Mouse (Mus musculus) spleen, postnatal 36 days (tissue): ENCODE measurements around the gene Gstt4.

Source experiments
- DNase-seq, 2 experiments: peaks; one replicate each; pipeline ENCODE4 v3.0.0; 2022; ENCODE audit warnings: low spot score in 2 of 2, mixed read lengths in 1 of 2

Gstt4 gene

GRCm38 (mm10) chr10:75835761-75836531 lies 13.6 kb upstream of the Gstt4 start:
- DNase-seq, result peak; percentile 41 to 57

GRCm38 (mm10) chr10:75835307-75835706 lies 13.0 kb upstream of the Gstt4 start:
- peak; percentile 58 to 60 for DNase-seq

- DNase-seq, result no peak
These were observed 12.4 kb upstream of the Gstt4 start for GRCm38 (mm10) chr10:75834721-75835120.

- DNase-seq, result peak; percentile 61 to 78
These were observed 11.9 kb upstream of the Gstt4 start for GRCm38 (mm10) chr10:75834250-75834649.

GRCm38 (mm10) chr10:75833456-75834080 lies 11.2 kb upstream of the Gstt4 start:
- peak; percentile 42 to 51 for DNase-seq

- peak; percentile 64 to 73 for DNase-seq
These were observed 10.0 kb upstream of the Gstt4 start for GRCm38 (mm10) chr10:75832272-75832895.

GRCm38 (mm10) chr10:75830275-75830670 lies 7.9 kb upstream of the Gstt4 start:
- DNase-seq, result no peak

GRCm38 (mm10) chr10:75829529-75830274 lies 7.4 kb upstream of the Gstt4 start:
- no peak for DNase-seq

GRCm38 (mm10) chr10:75828500-75828931 lies 6.2 kb upstream of the Gstt4 start:
- DNase-seq, result no peak

- no peak for DNase-seq
These were observed 5.5 kb upstream of the Gstt4 start for GRCm38 (mm10) chr10:75827668-75828360.

GRCm38 (mm10) chr10:75824530-75824929 lies 2.2 kb upstream of the Gstt4 start:
- DNase-seq, result no peak

GRCm38 (mm10) chr10:75823782-75824181 lies 1.4 kb upstream of the Gstt4 start:
- no peak for DNase-seq

- DNase-seq, result no peak
These were observed 2.5 kb downstream of the Gstt4 start for GRCm38 (mm10) chr10:75819882-75820281.

- DNase-seq, result no peak
These were observed 3.7 kb downstream of the Gstt4 start for GRCm38 (mm10) chr10:75818641-75819040.

GRCm38 (mm10) chr10:75804217-75804616 lies 18.1 kb downstream of the Gstt4 start:
- DNase-seq, result no peak

GRCm38 (mm10) chr10:75798176-75798696 lies 24.1 kb downstream of the Gstt4 start, which contains the start of gene Gstt1:
Gstt1 (minus strand) TSS chr10:75798584.
- peak; percentile 46 to 65 for DNase-seq

GRCm38 (mm10) chr10:75797619-75798175 lies 24.6 kb downstream of the Gstt4 start:
- DNase-seq, result no peak

- no peak for DNase-seq
These were observed 25.4 kb downstream of the Gstt4 start for GRCm38 (mm10) chr10:75796731-75797516.

GRCm38 (mm10) chr10:75794880-75795279 lies 27.5 kb downstream of the Gstt4 start:
- DNase-seq, result no peak

GRCm38 (mm10) chr10:75790773-75791172 lies 31.6 kb downstream of the Gstt4 start:
- no peak for DNase-seq
